Mouse (Mus musculus) intestine, embryonic 16.5 days (tissue): ENCODE measurements around the gene Znhit6. TPM values are rescaled to one million over a fixed set of nuclear protein-coding genes. Genes with fewer than 3 reads are reported as not detected.

ENCODE experiments used
- ATAC-seq: fragments of 200-750 bp; cut with Nextera tagmentation; 2 replicates; pipeline ENCODE4 v1.8.0; 2017; ENCODE audit warnings: moderate TSS enrichment, moderate library complexity
- H3K27ac ChIP-seq: fragments of 300-500 bp; sonication (generic); 2 replicates; pipeline ENCODE4 v1.5.1; 2014; ENCODE audit warnings: mild to moderate bottlenecking, low read length
- H3K27me3 ChIP-seq: fragments of 300-500 bp; sonication (generic); replicated peaks from 2 replicates; pipeline ENCODE4 v1.6.1; 2014; ENCODE audit warnings: low read length, control low read depth, mixed read lengths; ENCODE audit not compliant: control insufficient read depth, insufficient read depth
- H3K36me3 ChIP-seq: fragments of 300-500 bp; sonication (generic); 2 replicates; pipeline ENCODE4 v1.6.1; 2014; ENCODE audit warnings: low read length, control low read depth; ENCODE audit not compliant: control insufficient read depth, insufficient read depth
- H3K4me1 ChIP-seq: fragments of 300-500 bp; sonication (generic); 2 replicates; pipeline ENCODE4 v1.6.1; 2014; ENCODE audit warnings: low read length, control low read depth, mixed read lengths; ENCODE audit not compliant: control insufficient read depth, insufficient read depth
- H3K4me2 ChIP-seq: fragments of 300-500 bp; sonication (generic); 2 replicates; pipeline ENCODE4 v1.6.1; 2014; ENCODE audit warnings: low read depth, low read length, control low read depth
- H3K4me3 ChIP-seq: fragments of 300-500 bp; sonication (generic); 2 replicates; pipeline ENCODE4 v1.5.1; 2014; ENCODE audit warnings: mild to moderate bottlenecking, low read length
- H3K9ac ChIP-seq: fragments of 300-500 bp; sonication (generic); 2 replicates; pipeline ENCODE4 v1.6.1; 2014; ENCODE audit warnings: low read depth, low read length
- H3K9me3 ChIP-seq: fragments of 300-500 bp; sonication (generic); 2 replicates; pipeline ENCODE4 v1.6.1; 2016; ENCODE audit warnings: low read length, control low read depth; ENCODE audit not compliant: control insufficient read depth
- WGBS: fragments of 180-500 bp; shearing (Covaris S2); extraction: QIAGEN DNeasy Blood & Tissue Kit; methylation state at CpG from one replicate; pipeline ENCODE4 v1.1.7; 2014; 5-methylcytosine and 5-hydroxymethylcytosine counted together
- polyA plus RNA-seq: library from polyadenylated mRNA; unstranded; fragments of >200 nt; fragmentation: Nextera tagmentation; extraction: Ambion mirVana; gene quantifications from 2 replicates; pipeline ENCODE4 v1.2.1, GENCODE M21; 2015

The Znhit6 gene
- polyA plus RNA-seq, 1 experiment from 2014 or later, result 28.4 TPM

DNA sequence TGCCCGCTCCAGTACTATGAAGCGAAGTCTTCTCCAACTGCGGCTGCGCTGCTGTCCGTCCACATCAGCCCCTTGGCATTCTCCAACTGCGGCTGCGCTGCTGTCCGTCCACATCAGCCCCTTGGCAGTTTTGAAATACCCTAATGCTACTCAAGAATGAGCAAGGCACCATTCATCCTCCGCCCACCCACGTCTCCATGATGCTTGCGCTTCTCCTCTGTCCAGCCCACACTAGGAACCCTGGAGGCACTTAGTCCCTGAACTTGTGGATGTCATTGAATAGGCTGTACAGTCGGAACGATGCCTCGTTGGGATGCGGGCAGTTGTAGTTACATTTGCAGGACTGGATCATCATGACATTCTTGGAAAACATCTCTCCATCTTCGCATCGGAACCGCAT, 71.4 kb downstream of the Znhit6 start:
- Histone ChIP-seq H3K4me1 (peaks cover 6% of the 10 kb centered on the region; the same call in 1 of the 2 replicates), H3K27me3 (no peaks in the 10 kb centered on the region), H3K4me2 (no peak overlapping the region), H3K27ac (no peak overlapping the region), H3K36me3 (peaks cover 6% of the 10 kb centered on the region), H3K9me3 (no peaks in the 10 kb centered on the region), H3K4me3 (no peak overlapping the region), H3K9ac (no peak overlapping the region)
- WGBS, result 90% methylated on average over 18 of the region's 18 CpGs
- no peak for ATAC-seq

DNA sequence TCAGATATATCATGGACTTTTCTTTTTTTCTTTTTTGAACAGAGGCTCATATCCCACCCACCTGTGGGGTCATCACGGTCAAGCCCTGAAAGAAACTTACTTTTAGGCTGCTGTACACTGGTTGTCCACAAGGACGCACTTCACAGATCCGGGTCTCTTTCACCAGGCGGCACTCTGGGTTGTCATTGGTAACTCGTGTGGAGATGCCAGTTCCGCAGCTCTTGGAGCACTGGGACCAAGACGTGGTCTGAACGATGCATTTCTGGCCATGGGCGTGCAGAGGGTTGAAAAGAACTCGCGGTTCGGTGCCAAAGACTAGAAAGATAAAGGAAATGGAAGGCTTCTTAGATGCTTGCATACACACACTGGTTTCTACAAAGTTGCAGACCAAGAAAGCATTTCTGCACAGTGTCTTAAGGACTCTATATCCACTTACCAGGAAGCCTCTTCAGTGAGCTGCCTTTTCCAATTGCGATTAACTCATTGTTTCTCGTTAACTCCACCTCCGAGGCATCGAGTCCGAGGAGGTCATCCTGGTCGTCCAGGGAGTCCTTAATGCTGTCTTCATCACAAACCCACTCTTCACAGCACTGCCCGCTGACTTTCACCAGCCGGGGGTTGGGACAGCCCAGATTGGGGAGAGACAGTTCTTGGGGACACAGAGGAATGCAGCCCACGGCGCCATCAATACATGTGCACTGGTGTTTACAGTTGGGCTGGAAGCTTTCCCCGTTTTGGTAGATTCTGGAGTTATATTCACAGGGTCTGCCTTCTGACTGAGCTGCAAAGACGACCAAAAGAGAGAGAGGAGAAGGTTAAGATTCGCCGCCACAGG, 72.3 kb downstream of the Znhit6 start:
- H3K4me1 ChIP-seq, result peaks cover 3% of the 10 kb centered on the region; the same call in 1 of the 2 replicates
- H3K27me3 ChIP-seq, result no peaks in the 10 kb centered on the region
- peaks cover 6% of the 10 kb centered on the region for H3K36me3 ChIP-seq
- no peaks in the 10 kb centered on the region for H3K9me3 ChIP-seq
- peak overlapping the region; percentile 82 for H3K9ac ChIP-seq
- peak overlapping the region; percentile 94 for H3K4me2 ChIP-seq
- peak overlapping the region; percentile 90 for H3K27ac ChIP-seq
- no peak for ATAC-seq
- peak overlapping the region; percentile 68 for H3K4me3 ChIP-seq
- 23% methylated on average over 26 of the region's 26 CpGs for WGBS

- Histone ChIP-seq H3K9me3 (no peaks in the 10 kb centered on the region), H3K9ac (peak overlapping the region; percentile 82), H3K27ac (peak overlapping the region; percentile 90), H3K36me3 (peaks cover 6% of the 10 kb centered on the region), H3K27me3 (no peaks in the 10 kb centered on the region), H3K4me2 (peak overlapping the region; percentile 94), H3K4me3 (peak overlapping the region; percentile 68), H3K4me1 (peaks cover 3% of the 10 kb centered on the region; the same call in 1 of the 2 replicates)
- peak; percentile 45 for ATAC-seq
- under 1% methylated on average over 49 of the region's 49 CpGs for WGBS
Measured at GRCm38 (mm10) chr3:145648991-145649851, 73.2 kb downstream of the Znhit6 start.

DNA sequence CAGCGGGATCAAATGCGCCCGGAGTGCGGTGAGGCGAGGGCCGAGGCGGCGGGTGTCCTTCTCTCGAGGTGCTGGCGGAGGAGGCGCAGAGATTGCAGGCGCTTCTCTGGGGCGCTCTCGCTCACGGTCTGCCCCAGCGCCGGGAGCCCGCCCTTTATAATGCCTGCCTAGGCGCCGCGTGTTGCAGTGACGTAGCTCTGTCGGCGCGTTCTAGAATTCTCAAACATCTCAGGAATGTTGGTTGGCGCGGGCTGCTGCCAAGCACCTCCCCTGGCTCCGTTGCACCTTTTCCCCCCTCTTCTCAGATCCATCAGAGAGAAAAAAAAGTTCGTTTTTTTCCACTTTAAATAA, 73.8 kb downstream of the Znhit6 start, which contains the start of gene Ccn1:
Gene Ccn1, minus strand, starts transcription at position 130 of the 351 bp plus-strand sequence.
- Histone ChIP-seq H3K4me1 (peaks cover 3% of the 10 kb centered on the region; the same call in 1 of the 2 replicates), H3K27me3 (no peaks in the 10 kb centered on the region), H3K4me3 (peak within 1 kb of the TSS; percentile 68), H3K27ac (peak within 1 kb of the TSS; percentile 90), H3K36me3 (peaks cover 6% of the 10 kb centered on the region), H3K9me3 (no peaks in the 10 kb centered on the region), H3K4me2 (peak within 1 kb of the TSS; percentile 94), H3K9ac (peak within 1 kb of the TSS; percentile 82)
- 0% methylated on average over 28 of the region's 29 CpGs for WGBS
- peak; percentile 74 for ATAC-seq

DNA sequence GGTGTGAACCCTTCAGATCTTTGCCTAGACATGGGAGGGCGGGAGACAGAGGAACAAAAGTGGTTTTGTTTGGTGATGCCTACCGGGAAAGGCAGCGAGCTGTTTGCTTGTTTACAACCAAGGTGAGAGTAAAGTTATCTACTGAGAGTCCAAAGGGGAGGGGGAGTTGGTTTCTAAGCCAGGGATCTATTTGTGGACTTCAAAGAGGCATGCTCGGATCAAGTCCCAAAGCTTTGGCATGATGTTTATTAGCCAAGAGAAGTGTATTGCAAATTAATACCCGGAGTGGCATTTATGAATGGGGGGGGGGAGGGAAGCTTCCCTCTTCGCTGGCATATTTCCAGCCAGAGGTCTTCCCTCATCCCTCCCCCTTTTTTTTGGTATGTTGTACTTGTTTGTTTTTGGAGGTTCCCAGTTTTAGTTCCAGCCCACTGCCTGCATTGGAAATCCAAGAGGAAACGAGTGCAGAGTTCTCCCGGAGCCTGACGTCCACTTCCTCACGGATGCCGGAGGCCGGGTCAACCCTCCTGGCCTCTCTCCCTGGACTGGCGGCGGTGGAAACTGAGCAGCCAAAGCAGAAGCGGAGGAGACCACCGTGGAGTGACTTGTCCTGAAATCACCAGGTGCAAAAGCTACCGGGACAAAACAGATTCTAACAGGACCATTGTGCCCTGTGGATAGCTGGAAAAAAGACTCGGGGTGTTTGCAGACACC, 74.5 kb downstream of the Znhit6 start:
- no peaks in the 10 kb centered on the region for H3K27me3 ChIP-seq
- H3K9ac ChIP-seq, result peak overlapping the region; percentile 82
- H3K27ac ChIP-seq, result peak overlapping the region; percentile 84
- H3K9me3 ChIP-seq, result no peaks in the 10 kb centered on the region
- H3K36me3 ChIP-seq, result peaks cover 6% of the 10 kb centered on the region
- 6% methylated on average over 18 of the region's 18 CpGs for WGBS
- H3K4me1 ChIP-seq, result peaks cover 3% of the 10 kb centered on the region; the same call in 1 of the 2 replicates
- H3K4me3 ChIP-seq, result peak overlapping the region; percentile 68
- peak; percentile 6; the same call in 1 of the 2 replicates for ATAC-seq
- peak overlapping the region; percentile 94 for H3K4me2 ChIP-seq

DNA sequence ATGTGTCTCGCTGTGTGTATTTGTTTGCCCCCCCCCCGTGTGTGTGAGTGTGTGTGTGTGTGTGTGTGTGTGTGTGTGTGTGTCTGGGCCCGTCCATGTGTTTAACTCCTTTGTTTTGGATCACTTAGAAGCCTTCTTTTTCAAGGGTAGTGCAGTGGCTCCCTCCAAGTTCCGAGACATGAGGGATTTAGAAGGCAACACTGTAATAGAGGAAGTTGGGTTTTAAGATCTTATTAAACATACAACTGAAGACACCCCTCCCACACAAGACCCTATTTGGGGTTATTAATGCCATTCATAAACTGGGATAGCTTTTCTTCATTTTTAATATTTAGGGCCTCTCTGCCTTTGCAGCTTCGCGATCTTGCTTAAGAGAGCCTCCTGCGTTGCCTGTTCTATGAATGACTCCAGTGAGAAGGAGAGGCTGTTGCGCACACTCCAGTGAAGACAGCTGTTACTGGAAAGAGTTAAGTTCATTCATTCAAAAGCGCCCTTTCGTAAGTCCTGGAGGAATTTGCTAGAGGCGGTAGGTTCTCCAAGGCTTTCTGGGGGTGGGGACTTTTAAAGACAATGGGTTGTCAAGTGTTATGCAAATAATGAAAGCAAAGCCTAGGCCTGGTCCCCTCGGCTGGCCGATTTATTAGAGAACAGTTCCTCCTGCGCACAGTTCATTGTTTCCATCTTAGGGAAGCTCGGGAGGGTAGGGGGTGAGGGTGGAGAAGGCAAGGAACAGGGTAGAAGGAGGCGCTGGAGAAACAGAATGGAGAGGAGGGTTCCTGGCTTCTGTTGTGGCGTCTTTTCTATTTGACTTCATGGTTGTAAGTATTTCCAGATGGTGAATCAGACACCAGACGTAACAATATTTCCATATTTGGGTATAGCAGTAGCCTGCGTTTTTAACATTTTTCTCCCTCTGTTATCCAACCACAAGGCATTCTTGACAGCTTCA, 75.3 kb downstream of the Znhit6 start:
- Histone ChIP-seq H3K27me3 (no peaks in the 10 kb centered on the region), H3K4me2 (peak overlapping the region; percentile 94), H3K4me1 (peaks cover 3% of the 10 kb centered on the region; the same call in 1 of the 2 replicates), H3K27ac (peak overlapping the region; percentile 84), H3K36me3 (peaks cover 6% of the 10 kb centered on the region), H3K9ac (peak overlapping the region; percentile 85), H3K9me3 (no peaks in the 10 kb centered on the region), H3K4me3 (peak overlapping the region; percentile 68)
- WGBS, result 27% methylated on average over 19 of the region's 19 CpGs
- 0 out of 2 replicates have a peak, but pooled peaks have one; percentile 6 for ATAC-seq

GRCm38 (mm10) chr3:145651978-145652321, 75.9 kb downstream of the Znhit6 start:
- peak overlapping the region; percentile 85 for H3K9ac ChIP-seq
- H3K4me3 ChIP-seq, result peak overlapping the region; percentile 62
- ATAC-seq, result no peak
- H3K27ac ChIP-seq, result peak overlapping the region; percentile 84
- peak overlapping the region; percentile 94 for H3K4me2 ChIP-seq
- H3K9me3 ChIP-seq, result no peaks in the 10 kb centered on the region
- peaks cover 3% of the 10 kb centered on the region; the same call in 1 of the 2 replicates for H3K4me1 ChIP-seq
- H3K36me3 ChIP-seq, result peaks cover 6% of the 10 kb centered on the region
- no peaks in the 10 kb centered on the region for H3K27me3 ChIP-seq
- 23% methylated on average over 10 of the region's 10 CpGs for WGBS
